Mouse (Mus musculus) hindbrain, embryonic 11.5 days (tissue): Measurements from ENCODE around the gene Snap47. TPM values are rescaled to one million over a fixed set of nuclear protein-coding genes. Genes with fewer than 3 reads are reported as not detected.

ENCODE experiments used
- polyA plus RNA-seq: library from polyadenylated mRNA; unstranded; fragments of >200 nt; fragmentation: Nextera tagmentation; extraction: Ambion mirVana; gene quantifications from 2 replicates; pipeline ENCODE4 v1.2.1, GENCODE M21; 2014

Snap47 gene
- polyA plus RNA-seq, 1 experiment from 2014 or later, result 195 TPM

Other genes with a start within 250 kb of the Snap47 start
- gene Mrpl55, start 248.7 kb downstream of the Snap47 start, polyA plus RNA-seq, result 87.4 and 96.7 TPM in 2 replicates
- gene 2310033P09Rik, start 242.9 kb downstream of the Snap47 start, polyA plus RNA-seq, result 33.4 and 40.9 TPM in 2 replicates
- 610 and 623 TPM in 2 replicates for gene Arf1, start 222.9 kb downstream of the Snap47 start, polyA plus RNA-seq
- gene Wnt3a, start 160.4 kb downstream of the Snap47 start, polyA plus RNA-seq, result 3.9 and 4.0 TPM in 2 replicates
- gene Wnt9a, start 144.3 kb downstream of the Snap47 start, polyA plus RNA-seq, result 2.7 and 3.8 TPM in 2 replicates
- not detected in 2 replicates for gene Prss38, start 75.5 kb downstream of the Snap47 start, polyA plus RNA-seq
- 12.2 and 13.0 TPM in 2 replicates for gene Jmjd4, start 1.1 kb downstream of the Snap47 start, polyA plus RNA-seq
- 12.0 and 13.3 TPM in 2 replicates for gene Zfp867, start 21.3 kb upstream of the Snap47 start, polyA plus RNA-seq
- 17.1 and 17.9 TPM in 2 replicates for gene Zkscan17, start 75.6 kb upstream of the Snap47 start, polyA plus RNA-seq
- 0.08 and 0.26 TPM in 2 replicates for gene Nlrp3, start 90.4 kb upstream of the Snap47 start, polyA plus RNA-seq
- not detected in 2 replicates for gene Olfr222, start 125.0 kb upstream of the Snap47 start, polyA plus RNA-seq
- not detected in 2 replicates for gene Olfr223, start 142.1 kb upstream of the Snap47 start, polyA plus RNA-seq
- 49.7 and 62.9 TPM in 2 replicates for gene Mprip, start 210.1 kb upstream of the Snap47 start, polyA plus RNA-seq